8 mouse cellular contexts compared by ENCODE assay signal in genomic region chr14:25236421-25236973, GRCm38 (mm10).
A peak's percentile ranks its signal among the peaks of the same experiment; 100 is the strongest.
DNase-seq lines count a peak whose midpoint lies in the region; ATAC-seq and TF ChIP-seq lines count a peak whose summit lies in the region.
"Had no signal": no experiment of that assay in that cellular context is flagged by ENCODE, and none has a peak within 500 bp of the region (broad histone marks: within the 10 kb centered on the region; RNA-seq: fewer than 3 reads in every experiment).

No protein-coding gene starts in this region.

- no peak overlapping the region for H3K4me3 ChIP-seq in lung, embryonic 14.5 days (ENCODE audit: low read depth, low read length)
- no peak overlapping the region for H3K4me3 ChIP-seq in kidney, embryonic 16.5 days (ENCODE audit: low read length)
- H3K4me3 ChIP-seq: erythroblast, embryonic 14.5 days had no signal

- no peaks in the 10 kb centered on the region for H3K36me3 ChIP-seq in lung, embryonic 14.5 days (ENCODE audit: insufficient read depth)
- no peaks in the 10 kb centered on the region for H3K36me3 ChIP-seq in kidney, embryonic 16.5 days (ENCODE audit: insufficient read depth, low read length)

- no peak overlapping the region for H3K9ac ChIP-seq in lung, embryonic 14.5 days
- H3K9ac ChIP-seq in kidney, embryonic 16.5 days (replicated peaks; ENCODE audit: low read length) = no peak overlapping the region

- peaks cover 6% of the 10 kb centered on the region; the same call in 1 of the 2 replicates for H3K4me1 ChIP-seq in lung, embryonic 14.5 days (ENCODE audit: insufficient read depth)
- H3K4me1 ChIP-seq in kidney, embryonic 16.5 days (ENCODE audit: insufficient read depth, low read length) = peaks cover 10% of the 10 kb centered on the region

- WGBS in lung, embryonic 14.5 days = 40% methylated on average over 13 of the region's 13 CpGs
- 66% methylated on average over 13 of the region's 13 CpGs for WGBS in kidney, embryonic 16.5 days

- TF ChIP-seq CTCF in lung, embryonic 14.5 days (IDR thresholded peaks at IDR 0.05; ENCODE audit: low read depth) = no peak

- ATAC-seq in lung, embryonic 14.5 days (ENCODE audit: insufficient read depth) = peak; percentile 83
- ATAC-seq in kidney, embryonic 16.5 days (ENCODE audit: low FRiP score, low TSS enrichment) = no peak

- H3K9me3 ChIP-seq in lung, embryonic 14.5 days (ENCODE audit: low read depth, low read length) = no peaks in the 10 kb centered on the region
- no peaks in the 10 kb centered on the region for H3K9me3 ChIP-seq in kidney, embryonic 16.5 days (ENCODE audit: low read length)

- H3K27me3 ChIP-seq in lung, embryonic 14.5 days (ENCODE audit: insufficient read depth, low read length) = no peaks in the 10 kb centered on the region
- no peaks in the 10 kb centered on the region for H3K27me3 ChIP-seq in kidney, embryonic 16.5 days (ENCODE audit: insufficient read depth, low read length)

- peak; percentile 77 for DNase-seq in lung, embryonic 14.5 days
- DNase-seq in lung, adult 18-20 months = no peak
- peak; percentile 35 to 42 for DNase-seq in heart, postnatal 36 days
- DNase-seq in left cerebral cortex, adult 18-20 months (ENCODE audit: low spot score in 2 of 2) = peak; percentile 39 to 53
- DNase-seq in right cerebral cortex, postnatal 36 days (ENCODE audit: low spot score in 2 of 2) = peak; percentile 43 to 50
- DNase-seq in MN1 (ENCODE audit: low spot score) = no peak

- 0 out of 2 replicates have a peak overlapping the region, but pooled peaks have one; percentile 3 for H3K4me2 ChIP-seq in lung, embryonic 14.5 days
- no peak overlapping the region for H3K4me2 ChIP-seq in kidney, embryonic 16.5 days (replicated peaks; ENCODE audit: low read depth, low read length)

- H3K27ac ChIP-seq in lung, embryonic 14.5 days (ENCODE audit: low read depth) = peak overlapping the region; percentile 61
- no peak overlapping the region for H3K27ac ChIP-seq in kidney, embryonic 16.5 days (ENCODE audit: low read length)

- intact Hi-C loops in heart, postnatal 36 days (cut with DNase I) = no loop called here

Comparison
In these comparisons a context has a peak if more than half of its experiments do, and no peak if none do; other contexts are left out.
1. DNase-seq: peak in lung, embryonic 14.5 days (single experiment), heart, postnatal 36 days (2 of 2), left cerebral cortex, adult 18-20 months (2 of 2) and right cerebral cortex, postnatal 36 days (2 of 2); none in lung, adult 18-20 months (0 of 2) and MN1 (single experiment).